Mouse (Mus musculus) embryonic fibroblast, embryonic 13.5 days (primary cell): ENCODE measurements at regions not wholly inside any gene's neighbourhood (a gene's known extent, or its start where the extent isn't known, plus 50 kb on each side); places are given as distances from the start of the nearest gene placed in this dataset.

Experiments
- CTCF ChIP-seq: IDR thresholded peaks from 2 replicates; pipeline ENCODE4 v1.5.1; 2011; ENCODE audit warnings: mild to moderate bottlenecking, control low read depth, low read length, moderate library complexity, borderline replicate concordance; ENCODE audit not compliant: insufficient read depth
- POLR2A ChIP-seq: IDR thresholded peaks from 2 replicates; pipeline ENCODE4 v1.6.1; 2011; ENCODE audit warnings: low read depth, mild to moderate bottlenecking, control low read depth, low read length, moderate library complexity

- TF ChIP-seq CTCF (no peak), POLR2A (no peak)
Observed at GRCm38 (mm10) chr3:136421969-136422614, 96.2 kb upstream of the Bank1 start.
